Mouse (Mus musculus) skeletal muscle tissue, adult 2 months (tissue): ENCODE data around the gene Cnfn.
"Not testable (repeated sequence)": the region's sequence is repeated elsewhere in the genome, so short reads cannot be mapped to it uniquely, and the experiment has no call there.

Experiments
- DNase-seq: peaks from one replicate; pipeline ENCODE4 v3.0.0-alpha.2; 2012; ENCODE audit warnings: low read depth, low spot score

The Cnfn gene

GRCm38 (mm10) chr7:25369058-25369749 is at the start of gene Cnfn:
Gene Cnfn, minus strand, starts transcription at chr7:25369724.
- DNase-seq, result no peak

GRCm38 (mm10) chr7:25417597-25417996 is 48.1 kb upstream of the Cnfn start:
- no peak for DNase-seq

- no peak for DNase-seq
These were observed 43.4 kb upstream of the Cnfn start, which contains the start of gene Cxcl17 for GRCm38 (mm10) chr7:25412833-25413441. Gene Cxcl17, minus strand, starts transcription at chr7:25412886.

- no peak for DNase-seq
These were observed 42.3 kb upstream of the Cnfn start for GRCm38 (mm10) chr7:25411861-25412260.

- no peak for DNase-seq
These were observed 41.6 kb upstream of the Cnfn start for GRCm38 (mm10) chr7:25410969-25411615.

GRCm38 (mm10) chr7:25409114-25409760 is 39.7 kb upstream of the Cnfn start:
- no peak for DNase-seq

GRCm38 (mm10) chr7:25406468-25406867 is 36.9 kb upstream of the Cnfn start:
- no peak for DNase-seq

GRCm38 (mm10) chr7:25402671-25403101 is 33.2 kb upstream of the Cnfn start:
- DNase-seq, result peak; percentile 74

GRCm38 (mm10) chr7:25401986-25402385 is 32.5 kb upstream of the Cnfn start:
- DNase-seq, result no peak

- no peak for DNase-seq
These were observed 32.0 kb upstream of the Cnfn start for GRCm38 (mm10) chr7:25401551-25401950.

GRCm38 (mm10) chr7:25399028-25399427 is 29.5 kb upstream of the Cnfn start:
- not testable (repeated sequence) for DNase-seq

- no peak for DNase-seq
These were observed 29.1 kb upstream of the Cnfn start, which contains the start of gene Lipe for GRCm38 (mm10) chr7:25398610-25399009. Gene Lipe, minus strand, starts transcription at chr7:25398710.

GRCm38 (mm10) chr7:25396621-25397020 is 27.1 kb upstream of the Cnfn start:
- DNase-seq, result no peak

GRCm38 (mm10) chr7:25395558-25396521 is 26.3 kb upstream of the Cnfn start:
- peak; percentile 95 for DNase-seq

GRCm38 (mm10) chr7:25395186-25395557 is 25.6 kb upstream of the Cnfn start:
- DNase-seq, result no peak

GRCm38 (mm10) chr7:25394754-25395153 is 25.2 kb upstream of the Cnfn start:
- no peak for DNase-seq

- no peak for DNase-seq
These were observed 24.1 kb upstream of the Cnfn start for GRCm38 (mm10) chr7:25393451-25394210.

GRCm38 (mm10) chr7:25392851-25393250 is 23.3 kb upstream of the Cnfn start:
- DNase-seq, result no peak

GRCm38 (mm10) chr7:25391856-25392453 is 22.4 kb upstream of the Cnfn start:
- no peak for DNase-seq

GRCm38 (mm10) chr7:25390986-25391385 is 21.5 kb upstream of the Cnfn start:
- DNase-seq, result no peak
